Mouse (Mus musculus) forebrain, embryonic 13.5 days (tissue): ENCODE data around the gene Zfp318. TPM values are rescaled to one million over a fixed set of nuclear protein-coding genes. Genes with fewer than 3 reads are reported as not detected.

ENCODE experiments used
- ATAC-seq: fragments of 200-750 bp; cut with Nextera tagmentation; 2 replicates; pipeline ENCODE4 v1.8.0; 2017
- H3K27ac ChIP-seq: fragments of 300-500 bp; sonication (generic); 2 replicates; pipeline ENCODE4 v1.5.1; 2015; ENCODE audit warnings: inconsistent platforms, mild to moderate bottlenecking, moderate library complexity
- H3K27me3 ChIP-seq: fragments of 300-500 bp; sonication (generic); 2 replicates; pipeline ENCODE4 v1.6.1; 2015; ENCODE audit warnings: mild to moderate bottlenecking, inconsistent platforms
- H3K36me3 ChIP-seq: fragments of 300-500 bp; sonication (generic); 2 replicates; pipeline ENCODE4 v1.6.1; 2015; ENCODE audit warnings: mild to moderate bottlenecking, inconsistent platforms; ENCODE audit not compliant: poor library complexity, severe bottlenecking
- H3K4me1 ChIP-seq: fragments of 300-500 bp; sonication (generic); 2 replicates; pipeline ENCODE4 v1.6.1; 2015; ENCODE audit warnings: inconsistent platforms
- H3K4me2 ChIP-seq: fragments of 300-500 bp; sonication (generic); 2 replicates; pipeline ENCODE4 v1.6.1; 2015; ENCODE audit warnings: inconsistent platforms, mild to moderate bottlenecking, moderate library complexity
- H3K4me3 ChIP-seq: fragments of 300-500 bp; sonication (generic); 2 replicates; pipeline ENCODE4 v1.5.1; 2015; ENCODE audit warnings: mild to moderate bottlenecking, inconsistent platforms
- H3K9ac ChIP-seq: fragments of 300-500 bp; sonication (generic); 2 replicates; pipeline ENCODE4 v1.6.1; 2015; ENCODE audit warnings: mild to moderate bottlenecking, inconsistent platforms
- H3K9me3 ChIP-seq: fragments of 300-500 bp; sonication (generic); replicated peaks from 2 replicates; pipeline ENCODE4 v1.6.1; 2016; ENCODE audit warnings: inconsistent platforms
- WGBS: fragments of 180-500 bp; shearing (Covaris S2); methylation state at CpG from one replicate; pipeline ENCODE4 v1.1.7; 2015; 5-methylcytosine and 5-hydroxymethylcytosine counted together
- polyA plus RNA-seq: library from polyadenylated mRNA; unstranded; fragments of >200 nt; fragmentation: Nextera tagmentation; extraction: Ambion mirVana; gene quantifications from 2 replicates; pipeline ENCODE4 v1.2.1, GENCODE M21; 2015

The Zfp318 gene
- polyA plus RNA-seq, 1 experiment from 2014 or later: 7.2 TPM

DNA sequence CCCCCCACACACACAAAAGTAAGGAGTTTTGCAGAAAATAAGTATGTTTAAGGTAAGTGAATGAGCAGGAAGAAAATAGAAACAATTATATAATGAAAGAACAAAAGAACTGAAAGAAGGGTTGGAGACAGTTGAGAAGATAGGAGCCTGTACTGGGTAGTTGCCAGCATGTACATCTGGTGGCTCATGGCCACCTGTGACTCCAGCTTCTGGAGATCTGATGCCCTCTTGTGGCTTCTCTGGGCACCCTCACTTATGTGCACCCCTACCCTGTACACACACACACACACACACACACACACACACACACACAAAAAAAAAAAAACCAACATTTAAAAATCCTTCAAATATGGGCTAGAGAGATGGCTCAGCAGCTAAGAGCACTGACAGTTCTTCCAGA lies 36.2 kb downstream of the Zfp318 start:
- Histone ChIP-seq H3K27me3 (no peaks in the 10 kb centered on the region), H3K9me3 (no peaks in the 10 kb centered on the region), H3K36me3 (peaks cover 7% of the 10 kb centered on the region; the same call in 1 of the 2 replicates), H3K27ac (no peak overlapping the region), H3K4me2 (no peak overlapping the region), H3K4me1 (0 out of 2 replicates have a peak, but pooled peaks cover 3% of the 10 kb centered on the region), H3K9ac (no peak overlapping the region), H3K4me3 (no peak overlapping the region)
- no peak for ATAC-seq

DNA sequence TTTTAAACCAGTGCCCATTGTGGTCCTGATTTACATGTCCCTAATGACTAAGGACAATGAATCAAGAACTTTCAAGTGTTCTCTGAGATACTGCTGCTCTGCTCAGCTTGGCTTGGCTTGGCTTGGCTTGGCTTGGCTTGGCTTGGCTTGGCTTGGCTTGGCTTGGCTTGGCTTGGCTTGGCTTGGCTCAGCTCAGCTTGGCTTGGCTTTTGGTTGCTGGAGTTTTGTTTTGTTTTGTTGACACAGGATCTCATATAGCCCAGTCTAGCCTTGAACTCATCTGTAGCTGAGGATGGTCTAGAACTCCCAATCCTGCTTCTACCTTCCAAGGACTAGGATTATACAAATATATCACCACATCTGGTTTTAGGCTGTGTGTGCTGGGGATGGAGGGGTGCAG lies 43.0 kb downstream of the Zfp318 start:
- peaks cover 6% of the 10 kb centered on the region; the same call in 1 of the 2 replicates for H3K4me1 ChIP-seq
- ATAC-seq: no peak
- H3K9me3 ChIP-seq: no peaks in the 10 kb centered on the region
- H3K9ac ChIP-seq: no peak overlapping the region
- no peak overlapping the region for H3K27ac ChIP-seq
- H3K4me3 ChIP-seq: no peak overlapping the region
- H3K27me3 ChIP-seq: 0 out of 2 replicates have a peak, but pooled peaks cover 8% of the 10 kb centered on the region
- H3K4me2 ChIP-seq: no peak overlapping the region
- H3K36me3 ChIP-seq: no peaks in the 10 kb centered on the region

DNA sequence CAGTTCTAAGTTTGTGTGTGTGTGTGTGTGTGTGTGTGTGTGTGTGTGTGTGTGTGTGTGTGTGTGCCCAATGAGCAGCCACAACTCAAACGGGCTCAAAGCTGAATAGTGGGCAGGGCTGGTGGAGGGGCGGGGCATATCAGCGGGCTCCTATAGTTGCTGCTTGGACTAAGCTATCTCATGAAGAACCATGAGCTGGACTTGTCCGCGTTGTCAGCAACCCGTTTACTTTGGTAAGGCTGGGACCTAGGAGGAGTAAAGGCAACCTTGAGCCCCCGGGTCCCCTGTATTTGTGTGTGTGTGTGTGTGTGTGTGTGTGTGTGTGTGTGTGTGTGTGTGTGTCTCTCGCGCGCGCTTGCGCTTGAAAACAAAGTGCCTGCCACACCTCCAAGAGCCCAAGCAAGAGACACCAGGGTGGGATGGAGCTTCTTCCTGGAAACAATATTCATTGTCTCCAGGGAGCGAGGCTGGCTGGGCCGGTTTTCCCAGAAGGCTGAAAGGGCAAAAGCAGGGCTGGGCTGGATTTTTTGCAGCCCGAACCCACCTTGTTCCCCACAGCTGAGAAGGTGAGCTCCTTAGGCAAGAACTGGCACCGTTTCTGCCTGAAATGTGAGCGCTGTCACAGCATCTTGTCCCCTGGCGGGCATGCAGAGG lies 45.4 kb downstream of the Zfp318 start, which contains the start of gene Crip3:
Gene Crip3 (plus strand): TSS at position 166 of the 654 bp plus-strand sequence.
- H3K27ac ChIP-seq: no peak within 1 kb of the TSS
- 13% methylated on average over 18 of the region's 18 CpGs for WGBS
- 0 out of 2 replicates have a peak, but pooled peaks have one; percentile 38 for ATAC-seq
- peaks cover 13% of the 10 kb centered on the region; the same call in 1 of the 2 replicates for H3K27me3 ChIP-seq
- H3K9me3 ChIP-seq: no peaks in the 10 kb centered on the region
- no peaks in the 10 kb centered on the region for H3K36me3 ChIP-seq
- H3K4me3 ChIP-seq: no peak within 1 kb of the TSS
- H3K4me1 ChIP-seq: peaks cover 10% of the 10 kb centered on the region; the same call in 1 of the 2 replicates
- peak within 1 kb of the TSS; percentile 48 for H3K4me2 ChIP-seq
- no peak within 1 kb of the TSS for H3K9ac ChIP-seq

DNA sequence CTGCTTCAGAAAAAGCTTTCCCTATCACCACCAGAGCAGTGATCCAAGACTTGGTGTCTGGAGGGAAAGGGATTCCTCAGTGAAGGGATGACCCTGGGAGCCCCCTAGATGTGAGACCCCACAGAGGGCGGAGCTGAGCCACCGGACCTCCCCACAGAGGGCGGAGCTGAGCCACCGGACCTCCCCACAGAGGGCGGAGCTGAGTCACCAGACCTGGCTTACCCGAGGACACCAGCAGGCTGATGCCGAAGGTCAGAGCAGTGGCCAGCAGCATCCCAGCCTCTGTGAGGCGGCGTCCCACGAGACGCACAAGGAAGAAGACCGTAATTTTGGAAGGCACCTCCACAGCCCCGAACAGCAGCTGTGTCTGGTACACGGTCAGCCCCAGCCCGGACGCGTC lies 50.1 kb downstream of the Zfp318 start:
- Histone ChIP-seq H3K4me2 (peak overlapping the region; percentile 50), H3K4me3 (peak overlapping the region; percentile 22), H3K9ac (no peak overlapping the region), H3K27me3 (peaks cover 16% of the 10 kb centered on the region), H3K4me1 (peaks cover 18% of the 10 kb centered on the region; the same call in 1 of the 2 replicates), H3K36me3 (no peaks in the 10 kb centered on the region), H3K27ac (no peak overlapping the region), H3K9me3 (no peaks in the 10 kb centered on the region)
- ATAC-seq: no peak
- 2% methylated on average over 17 of the region's 17 CpGs for WGBS

DNA sequence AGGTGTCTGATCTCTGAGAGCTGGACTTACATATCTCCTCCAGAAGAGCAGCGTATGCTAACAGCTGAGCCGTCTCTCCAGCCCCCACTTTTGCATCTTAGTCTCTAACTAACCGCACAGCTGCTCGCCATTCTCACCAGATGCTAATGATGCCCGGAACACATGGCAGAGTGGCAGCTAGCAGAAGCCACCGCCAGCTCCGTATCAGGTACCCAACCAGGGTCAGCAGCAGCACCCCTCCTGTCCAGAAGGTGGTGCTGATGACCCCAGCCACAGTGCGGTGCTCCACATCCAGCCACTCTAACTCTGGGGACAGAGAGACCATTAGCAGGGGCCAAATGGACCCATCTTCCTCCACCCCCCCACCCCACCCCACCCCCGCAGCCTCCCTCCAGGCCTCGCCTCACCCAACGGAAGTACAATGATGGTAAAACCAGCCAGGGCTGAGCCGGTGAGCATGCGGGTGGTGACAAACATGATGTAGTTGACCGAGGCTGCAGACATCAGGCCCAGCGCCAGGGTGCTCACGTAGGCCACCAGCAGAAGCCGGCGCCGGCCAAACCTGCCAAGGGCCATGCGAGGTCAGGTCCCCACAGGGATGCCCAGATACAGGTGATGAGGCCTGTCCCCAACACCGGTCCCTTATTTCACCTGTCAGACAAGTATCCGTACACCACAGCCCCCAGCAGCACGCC lies 53.3 kb downstream of the Zfp318 start:
- no peak overlapping the region for H3K9ac ChIP-seq
- H3K36me3 ChIP-seq: no peaks in the 10 kb centered on the region
- ATAC-seq: peak; percentile 73
- H3K27ac ChIP-seq: no peak overlapping the region
- H3K4me3 ChIP-seq: no peak overlapping the region
- peaks cover 12% of the 10 kb centered on the region; the same call in 1 of the 2 replicates for H3K4me1 ChIP-seq
- H3K27me3 ChIP-seq: peaks cover 8% of the 10 kb centered on the region
- H3K4me2 ChIP-seq: no peak overlapping the region
- H3K9me3 ChIP-seq: no peaks in the 10 kb centered on the region
- 25% methylated on average over 23 of the region's 23 CpGs for WGBS

DNA sequence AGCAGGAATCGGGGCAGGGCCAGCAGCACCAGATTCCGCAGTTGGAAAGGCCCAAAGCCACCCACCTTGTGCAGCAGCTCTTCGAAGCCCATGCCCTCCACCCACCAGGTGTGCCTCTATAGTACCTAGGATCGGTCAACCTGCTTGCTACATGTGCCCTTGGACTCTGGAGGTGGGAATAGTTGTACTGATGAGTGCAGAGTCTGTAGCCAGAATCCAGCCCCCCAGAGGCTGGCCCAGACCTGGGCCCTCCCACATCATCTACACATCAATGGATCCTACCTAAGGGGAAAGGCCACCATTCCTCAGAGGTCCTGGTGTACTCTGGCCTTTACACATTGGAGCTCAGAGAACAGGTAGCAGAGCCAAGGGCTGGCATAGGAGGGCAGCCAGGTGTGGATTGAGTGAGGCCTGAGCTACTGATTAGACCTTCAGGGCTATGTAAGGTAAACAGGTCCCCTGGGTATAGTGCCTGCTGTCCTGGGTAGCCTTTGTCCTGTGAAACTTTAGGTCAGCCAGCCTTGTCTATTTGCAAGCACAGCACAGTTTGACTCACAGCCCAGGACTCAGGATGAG lies 54.9 kb downstream of the Zfp318 start, which contains the start of gene Slc22a7:
Gene Slc22a7 (minus strand): TSS at position 160 of the 576 bp plus-strand sequence.
- Histone ChIP-seq H3K4me1 (peaks cover 12% of the 10 kb centered on the region; the same call in 1 of the 2 replicates), H3K36me3 (no peaks in the 10 kb centered on the region), H3K4me3 (no peak within 1 kb of the TSS), H3K4me2 (no peak within 1 kb of the TSS), H3K9me3 (no peaks in the 10 kb centered on the region), H3K27ac (no peak within 1 kb of the TSS), H3K9ac (no peak within 1 kb of the TSS), H3K27me3 (peaks cover 19% of the 10 kb centered on the region)
- 88% methylated on average over 4 of the region's 4 CpGs for WGBS
- ATAC-seq: no peak

DNA sequence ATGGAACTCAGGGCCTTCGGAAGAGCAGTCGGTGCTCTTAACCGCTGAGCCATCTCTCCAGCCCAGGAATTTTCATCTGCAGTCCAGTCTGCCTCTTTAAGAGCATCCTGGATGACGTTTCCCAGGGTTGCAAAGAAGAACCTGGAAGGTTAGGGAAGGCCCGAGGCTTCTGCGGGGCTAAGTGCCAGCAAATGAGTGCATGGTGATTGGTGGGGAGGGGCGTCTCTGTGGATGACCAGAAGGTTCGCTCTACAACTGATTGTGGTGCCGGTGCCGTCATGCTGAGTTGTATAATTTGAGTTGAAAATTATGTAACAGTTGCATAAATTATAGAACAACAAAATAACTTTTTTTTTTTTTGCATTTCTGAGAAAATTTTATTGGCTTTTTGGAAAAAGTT lies 55.6 kb downstream of the Zfp318 start:
- no peaks in the 10 kb centered on the region for H3K36me3 ChIP-seq
- WGBS: 96% methylated on average over 10 of the region's 10 CpGs
- peaks cover 7% of the 10 kb centered on the region; the same call in 1 of the 2 replicates for H3K4me1 ChIP-seq
- no peaks in the 10 kb centered on the region for H3K9me3 ChIP-seq
- no peak overlapping the region for H3K4me2 ChIP-seq
- ATAC-seq: no peak
- no peak overlapping the region for H3K27ac ChIP-seq
- no peak overlapping the region for H3K9ac ChIP-seq
- H3K27me3 ChIP-seq: peaks cover 24% of the 10 kb centered on the region
- no peak overlapping the region for H3K4me3 ChIP-seq

DNA sequence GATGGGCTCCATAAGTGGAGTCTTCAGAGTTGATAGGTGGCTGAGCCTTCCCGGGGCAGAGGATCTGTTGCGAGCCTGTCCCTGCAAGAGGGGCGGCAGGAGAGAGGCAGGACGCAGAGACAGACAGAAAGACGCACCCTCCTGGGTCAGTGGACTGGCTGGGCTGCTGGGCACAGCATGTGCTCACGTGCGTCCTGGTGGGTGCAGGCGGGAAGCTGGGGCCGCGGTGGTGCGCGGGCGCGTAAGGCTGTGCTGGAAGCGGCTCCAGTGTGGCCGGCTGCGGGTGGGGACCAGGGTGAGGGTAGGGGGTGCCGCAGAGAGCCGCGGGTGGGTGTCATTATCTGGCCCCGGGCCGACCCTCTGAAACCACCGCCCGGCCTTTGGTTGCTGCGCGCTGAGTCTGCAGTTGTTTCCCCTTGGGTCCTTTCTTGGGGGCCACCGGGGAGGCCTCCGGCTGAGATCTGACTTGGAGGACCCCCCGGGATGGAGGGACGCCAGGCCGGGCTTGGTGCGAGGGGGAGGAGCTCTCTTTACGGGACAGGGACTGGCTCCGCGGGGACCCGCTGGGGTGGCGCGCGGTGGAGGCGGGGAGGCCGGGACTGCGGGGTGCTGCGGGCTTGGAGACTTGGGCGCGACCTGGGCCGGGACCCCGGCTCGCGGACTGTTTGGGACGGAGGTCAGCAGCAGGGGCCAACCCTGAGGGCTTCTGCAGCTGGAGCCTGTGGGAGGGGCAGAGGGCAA lies 61.5 kb downstream of the Zfp318 start:
- Histone ChIP-seq H3K4me3 (no peak overlapping the region), H3K9me3 (no peaks in the 10 kb centered on the region), H3K27ac (no peak overlapping the region), H3K36me3 (peaks cover 15% of the 10 kb centered on the region; the same call in 1 of the 2 replicates), H3K4me2 (peak overlapping the region; percentile 32), H3K9ac (no peak overlapping the region), H3K4me1 (peaks cover 4% of the 10 kb centered on the region), H3K27me3 (peaks cover 51% of the 10 kb centered on the region)
- no peak for ATAC-seq
- WGBS: 1% methylated on average over 41 of the region's 50 CpGs

DNA sequence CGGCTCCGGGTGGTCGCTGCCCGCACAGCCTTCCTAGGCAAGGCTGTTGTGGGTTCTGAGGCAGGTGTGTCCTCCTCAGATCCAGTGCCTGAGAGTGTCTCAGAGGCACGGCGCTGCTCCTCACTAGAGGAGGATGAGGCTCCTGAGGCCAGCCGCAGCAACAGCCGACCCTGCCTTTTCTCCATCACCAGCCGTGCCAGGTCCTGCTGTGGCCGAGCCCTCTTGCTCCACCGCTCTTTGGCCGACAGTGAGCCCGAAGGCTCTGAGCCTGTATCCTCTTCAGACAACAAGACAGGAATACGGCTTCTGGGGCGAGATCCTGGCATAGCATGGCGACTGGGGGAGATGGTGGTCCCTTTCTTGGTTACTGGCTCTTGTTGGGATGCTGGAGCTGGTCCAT lies 62.7 kb downstream of the Zfp318 start:
- H3K9me3 ChIP-seq: no peaks in the 10 kb centered on the region
- no peak overlapping the region for H3K4me2 ChIP-seq
- H3K27me3 ChIP-seq: peaks cover 51% of the 10 kb centered on the region
- 90% methylated on average over 16 of the region's 16 CpGs for WGBS
- peaks cover 18% of the 10 kb centered on the region; the same call in 1 of the 2 replicates for H3K36me3 ChIP-seq
- ATAC-seq: no peak
- H3K9ac ChIP-seq: no peak overlapping the region
- no peak overlapping the region for H3K4me3 ChIP-seq
- H3K4me1 ChIP-seq: peaks cover 4% of the 10 kb centered on the region
- no peak overlapping the region for H3K27ac ChIP-seq

DNA sequence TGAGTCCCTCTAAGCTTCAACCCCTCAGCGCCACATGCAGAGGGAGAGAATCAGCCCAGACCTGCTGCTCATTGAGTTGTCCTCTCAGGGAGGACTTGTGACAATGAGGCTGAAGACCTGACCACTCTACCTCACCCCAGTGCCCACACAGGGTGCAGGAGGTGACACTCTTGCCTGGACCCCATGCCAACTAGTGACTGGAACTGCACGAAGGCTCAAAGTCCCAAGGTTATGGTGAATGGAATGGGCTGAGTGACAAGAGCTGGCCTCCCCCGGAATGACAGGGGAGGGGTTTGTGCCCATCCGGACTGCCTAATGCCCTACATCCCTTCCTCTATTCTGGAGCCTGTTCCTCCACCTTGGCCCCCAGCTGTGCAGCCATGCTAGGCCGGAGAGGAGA lies 69.2 kb downstream of the Zfp318 start:
- H3K4me1 ChIP-seq: peaks cover 35% of the 10 kb centered on the region
- peaks cover 7% of the 10 kb centered on the region; the same call in 1 of the 2 replicates for H3K36me3 ChIP-seq
- no peak for ATAC-seq
- no peaks in the 10 kb centered on the region for H3K9me3 ChIP-seq
- WGBS: 35% methylated on average over 5 of the region's 5 CpGs
- peaks cover 30% of the 10 kb centered on the region for H3K27me3 ChIP-seq
- no peak overlapping the region for H3K4me3 ChIP-seq
- H3K4me2 ChIP-seq: no peak overlapping the region
- no peak overlapping the region for H3K9ac ChIP-seq
- H3K27ac ChIP-seq: no peak overlapping the region; the same call in 1 of the 2 replicates

DNA sequence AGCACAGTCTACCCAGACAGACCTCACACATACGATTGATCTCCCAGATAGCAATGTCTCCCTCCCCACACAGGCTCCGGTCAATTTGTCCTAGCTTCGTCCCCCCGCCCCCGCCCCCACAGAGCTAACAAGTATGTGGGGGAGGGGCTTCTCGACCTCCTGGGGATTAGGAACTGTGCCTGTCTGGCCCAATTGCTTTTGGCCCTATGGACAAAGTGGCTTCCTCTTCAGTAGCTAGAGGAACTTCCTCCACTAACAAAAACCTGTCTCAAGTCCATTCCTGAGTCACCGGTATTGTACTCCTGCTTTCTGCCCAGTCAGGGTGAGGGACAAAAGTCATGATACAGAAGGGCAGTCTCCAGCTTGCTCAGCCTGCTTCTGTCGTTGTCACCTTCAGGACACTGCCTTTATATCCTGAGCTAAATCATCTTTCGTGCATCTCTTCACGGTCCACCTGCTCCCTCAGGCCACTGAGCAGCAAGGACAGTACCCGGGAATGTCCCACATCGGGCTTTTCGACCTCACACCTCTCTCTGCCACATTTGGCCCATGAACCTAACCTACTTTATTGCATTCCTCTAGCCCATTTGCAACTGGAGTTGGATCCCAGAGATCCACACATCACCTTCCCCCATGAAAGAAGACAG lies 69.9 kb downstream of the Zfp318 start:
- Histone ChIP-seq H3K27me3 (peaks cover 34% of the 10 kb centered on the region), H3K4me3 (0 out of 2 replicates have a peak overlapping the region, but pooled peaks have one; percentile 35), H3K9me3 (no peaks in the 10 kb centered on the region), H3K36me3 (peaks cover 8% of the 10 kb centered on the region), H3K4me1 (peaks cover 35% of the 10 kb centered on the region), H3K9ac (0 out of 2 replicates have a peak overlapping the region, but pooled peaks have one; percentile 58), H3K4me2 (peak overlapping the region; percentile 72; the same call in 1 of the 2 replicates), H3K27ac (no peak overlapping the region)
- 7% methylated on average over 13 of the region's 13 CpGs for WGBS
- ATAC-seq: no peak
